Mouse (Mus musculus) urinary bladder, postnatal 10 days (tissue): Measurements from ENCODE around the gene B9d2.
"Not testable (repeated sequence)": the region's sequence is repeated elsewhere in the genome, so short reads cannot be mapped to it uniquely, and the experiment has no call there.

Source experiments
- DNase-seq: peaks from one replicate; pipeline ENCODE4 v3.0.0; 2022; ENCODE audit warnings: low spot score

B9d2 gene

GRCm38 (mm10) chr7:25704716-25705364, 24.3 kb downstream of the B9d2 start:
- DNase-seq, result no peak

DNA sequence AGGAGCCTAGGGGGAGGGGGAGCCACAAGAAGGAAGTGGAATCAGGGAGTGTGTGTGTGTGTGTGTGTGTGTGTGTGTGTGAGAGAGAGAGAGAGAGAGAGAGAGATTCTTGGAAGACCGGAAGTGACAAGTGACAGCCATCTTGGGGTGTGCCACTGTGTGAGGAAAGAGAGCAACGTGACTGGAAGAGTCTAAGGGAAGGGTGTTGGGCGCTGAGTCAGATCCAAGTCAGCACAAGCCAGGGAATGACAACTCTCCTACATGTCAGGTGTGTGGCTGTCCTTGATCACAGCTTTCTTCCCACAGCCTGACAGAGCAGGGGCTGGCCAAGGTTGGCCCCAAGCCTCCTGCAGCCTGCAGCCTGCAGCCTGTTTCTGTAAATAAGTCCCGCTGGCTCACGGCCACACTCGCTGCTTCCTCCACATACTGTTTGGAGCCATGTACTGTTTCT, 25.2 kb downstream of the B9d2 start:
- no peak for DNase-seq

- DNase-seq, result no peak
Observed at GRCm38 (mm10) chr7:25706578-25707170, 26.1 kb downstream of the B9d2 start.

- no peak for DNase-seq
Observed at GRCm38 (mm10) chr7:25707581-25708292, 27.2 kb downstream of the B9d2 start.

DNA sequence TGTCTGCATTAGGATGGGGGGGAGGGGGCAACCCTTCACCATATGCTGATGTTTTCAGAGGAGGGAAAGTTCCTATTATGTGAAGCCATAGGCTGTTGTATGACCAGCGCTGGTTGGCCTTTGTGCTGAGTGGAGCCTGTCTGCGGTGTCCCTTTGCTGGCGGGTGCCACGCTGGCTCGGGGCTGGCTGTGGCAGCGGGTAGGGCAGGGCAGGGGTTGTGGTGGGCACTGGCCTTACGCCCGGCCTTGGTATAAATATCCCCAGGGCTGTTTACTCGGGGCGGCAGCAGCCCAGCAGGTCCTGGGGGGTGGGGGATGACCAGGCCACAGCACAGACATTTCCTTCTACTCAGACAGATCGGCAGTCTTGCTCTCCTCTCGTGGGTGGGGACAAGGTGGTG, 29.4 kb downstream of the B9d2 start:
- DNase-seq, result no peak

DNA sequence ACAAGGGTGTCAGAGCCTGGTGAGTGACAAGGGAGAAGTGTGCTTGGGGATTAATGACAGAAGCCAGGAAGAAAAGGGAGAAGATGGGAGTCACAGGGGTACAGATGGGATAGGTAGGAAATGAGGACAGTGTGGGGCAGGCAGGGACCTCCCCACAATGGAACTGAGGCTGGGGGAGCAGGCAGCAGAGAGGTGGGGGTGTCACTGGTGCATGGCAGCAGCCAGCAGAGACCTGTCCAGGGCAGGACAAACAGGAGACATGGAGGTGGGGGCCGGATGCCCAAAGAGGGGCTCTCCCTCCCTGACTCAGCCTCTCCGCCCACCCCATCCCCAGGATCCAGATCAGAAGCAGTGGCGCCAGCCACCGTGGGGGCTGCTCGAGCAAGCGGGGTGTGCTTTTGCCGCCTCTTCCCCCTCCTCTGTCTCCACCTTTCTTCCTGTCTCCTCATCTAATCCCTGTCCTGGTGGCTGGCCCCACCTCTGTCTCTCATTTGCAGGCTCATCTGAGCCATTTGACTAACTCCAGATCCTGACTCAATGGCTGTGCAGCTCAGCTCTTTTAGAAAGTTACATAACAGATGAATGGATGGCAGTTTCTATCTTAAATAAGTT, 30.0 kb downstream of the B9d2 start:
- no peak for DNase-seq

GRCm38 (mm10) chr7:25711165-25711564, 30.6 kb downstream of the B9d2 start:
- DNase-seq, result no peak

GRCm38 (mm10) chr7:25711731-25712197, 31.2 kb downstream of the B9d2 start:
- DNase-seq, result no peak

- no peak for DNase-seq
Observed at GRCm38 (mm10) chr7:25712801-25713200, 32.2 kb downstream of the B9d2 start.

- DNase-seq, result no peak
Observed at GRCm38 (mm10) chr7:25714581-25714980, 34.0 kb downstream of the B9d2 start.

DNA sequence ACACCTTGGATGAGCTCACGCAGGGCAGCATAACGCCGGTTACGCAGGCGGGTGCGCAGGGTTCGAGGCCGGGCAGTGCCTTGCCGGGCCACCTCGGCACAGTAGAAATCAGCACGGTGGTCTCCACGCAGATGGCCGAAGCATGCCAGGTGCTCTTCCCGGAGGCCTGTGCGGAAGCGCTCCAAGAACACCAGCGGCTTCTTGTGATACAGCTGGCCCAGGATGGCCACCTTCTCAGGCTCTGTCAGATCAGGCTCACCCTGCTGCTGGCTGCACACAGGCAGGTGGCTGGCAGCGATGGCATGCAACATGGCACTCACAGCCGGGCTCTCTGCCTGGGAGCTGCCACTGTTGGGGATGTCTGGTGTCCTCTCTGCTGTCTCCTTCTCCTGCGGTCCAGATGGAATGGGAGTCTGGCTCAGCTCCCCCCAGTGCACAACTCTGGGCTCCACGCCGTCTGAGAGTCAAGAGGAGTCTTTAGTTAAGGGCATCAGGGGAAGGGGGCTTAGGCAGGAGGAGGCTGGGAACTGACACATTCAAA, 35.2 kb downstream of the B9d2 start:
- DNase-seq, result no peak

DNA sequence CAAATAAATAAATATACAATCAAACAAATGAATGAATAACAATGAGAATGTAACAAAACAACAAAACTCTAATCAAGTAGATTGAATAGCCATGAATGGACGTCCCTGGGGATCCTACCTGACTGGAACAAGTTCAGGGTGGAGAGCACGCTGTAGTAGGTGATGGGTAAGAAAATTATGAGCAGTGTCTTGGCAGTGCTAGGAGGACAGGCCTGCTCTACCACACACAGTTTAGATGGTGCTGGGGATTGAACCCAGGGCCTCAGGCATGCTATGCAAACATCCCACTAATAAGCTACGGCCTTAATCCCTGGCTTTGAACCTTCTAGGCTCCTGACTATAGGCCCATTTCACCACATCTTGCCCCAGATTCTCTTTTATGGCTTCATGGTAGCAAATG, 36.9 kb downstream of the B9d2 start:
- no peak for DNase-seq

GRCm38 (mm10) chr7:25718788-25719417, 38.3 kb downstream of the B9d2 start, which contains the start of gene Ccdc97:
Gene Ccdc97 (minus strand): TSS chr7:25719088.
- peak; percentile 73 for DNase-seq

GRCm38 (mm10) chr7:25719761-25720610, 39.4 kb downstream of the B9d2 start:
- no peak for DNase-seq

- no peak for DNase-seq
Observed at GRCm38 (mm10) chr7:25720760-25721159, 40.2 kb downstream of the B9d2 start.

GRCm38 (mm10) chr7:25721776-25722175, 41.2 kb downstream of the B9d2 start:
- not testable (repeated sequence) for DNase-seq

DNA sequence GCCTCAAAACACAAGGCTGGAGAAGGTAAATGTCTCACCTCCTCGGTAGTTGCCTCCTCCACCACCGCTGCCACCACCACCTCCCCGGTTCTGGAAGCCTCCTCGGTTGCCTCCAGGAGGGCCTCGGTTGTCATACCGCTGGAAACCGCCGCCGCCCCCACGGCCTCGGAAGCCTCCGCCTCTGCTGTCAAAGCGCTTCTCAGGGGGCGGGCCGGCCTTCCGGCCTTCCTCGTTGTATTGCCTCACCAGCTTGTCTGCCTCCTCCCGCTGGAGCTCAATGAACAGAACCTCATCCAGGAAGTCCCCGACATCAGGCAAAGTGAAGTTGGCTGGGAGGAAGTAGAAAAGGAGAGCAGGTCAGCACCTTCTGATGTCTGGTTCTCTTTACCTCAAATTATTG, 45.3 kb downstream of the B9d2 start:
- DNase-seq, result no peak

- DNase-seq, result no peak
Observed at GRCm38 (mm10) chr7:25727800-25728199, 47.2 kb downstream of the B9d2 start.

GRCm38 (mm10) chr7:25729396-25729795, 48.8 kb downstream of the B9d2 start:
- DNase-seq, result no peak

- DNase-seq, result no peak
Observed at GRCm38 (mm10) chr7:25729862-25730261, 49.3 kb downstream of the B9d2 start.
